21 mouse cellular contexts compared by ENCODE assay signal in genomic region chr7:27549597-27549996, GRCm38 (mm10). TPM values are rescaled to one million over a fixed set of nuclear protein-coding genes. Genes with fewer than 3 reads are reported as not detected.
A peak's percentile ranks its signal among the peaks of the same experiment; 100 is the strongest.
DNase-seq lines count a peak whose midpoint lies in the region; ATAC-seq and TF ChIP-seq lines count a peak whose summit lies in the region.
"Had no signal": no experiment of that assay in that cellular context is flagged by ENCODE, and none has a peak within 500 bp of the region (broad histone marks: within the 10 kb centered on the region; RNA-seq: fewer than 3 reads in every experiment).

No protein-coding gene starts in this region.

- H3K4me2 ChIP-seq in embryonic facial prominence, embryonic 13.5 days: no peak overlapping the region
- no peak overlapping the region for H3K4me2 ChIP-seq in kidney, embryonic 16.5 days (replicated peaks; ENCODE audit: low read depth, low read length)
- H3K4me2 ChIP-seq: hindbrain, embryonic 13.5 days had no signal

- TF ChIP-seq CTCF in E14TG2a.4 (conservative IDR thresholded peaks at IDR 0.05; ENCODE audit: low read length): no peak

- no peak overlapping the region for H3K27ac ChIP-seq in embryonic facial prominence, embryonic 13.5 days
- no peak overlapping the region for H3K27ac ChIP-seq in embryonic facial prominence, embryonic 10.5 days (replicated peaks)
- peak overlapping the region; percentile 50; the same call in 1 of the 2 replicates for H3K27ac ChIP-seq in kidney, embryonic 16.5 days (ENCODE audit: low read length)
- H3K27ac ChIP-seq in hindbrain, embryonic 10.5 days: no peak overlapping the region
- H3K27ac ChIP-seq: hindbrain, embryonic 13.5 days; hindbrain, postnatal 0 days had no signal

- H3K4me1 ChIP-seq in embryonic facial prominence, embryonic 13.5 days: peaks cover 10% of the 10 kb centered on the region
- peaks cover 14% of the 10 kb centered on the region for H3K4me1 ChIP-seq in embryonic facial prominence, embryonic 10.5 days
- H3K4me1 ChIP-seq in kidney, embryonic 16.5 days (ENCODE audit: insufficient read depth, low read length): peaks cover 19% of the 10 kb centered on the region
- peaks cover 65% of the 10 kb centered on the region for H3K4me1 ChIP-seq in E14TG2a.4 (replicated peaks; ENCODE audit: low read depth, low read length)
- peaks cover 22% of the 10 kb centered on the region for H3K4me1 ChIP-seq in hindbrain, embryonic 10.5 days (replicated peaks)

- H3K9me3 ChIP-seq in embryonic facial prominence, embryonic 13.5 days: no peaks in the 10 kb centered on the region
- no peaks in the 10 kb centered on the region for H3K9me3 ChIP-seq in embryonic facial prominence, embryonic 10.5 days
- H3K9me3 ChIP-seq in kidney, embryonic 16.5 days (ENCODE audit: low read length): no peaks in the 10 kb centered on the region
- H3K9me3 ChIP-seq in E14TG2a.4 (ENCODE audit: low read length): no peaks in the 10 kb centered on the region
- no peaks in the 10 kb centered on the region for H3K9me3 ChIP-seq in hindbrain, embryonic 10.5 days
- H3K9me3 ChIP-seq: G1E; hindbrain, embryonic 13.5 days had no signal

- no peaks in the 10 kb centered on the region for H3K36me3 ChIP-seq in embryonic facial prominence, embryonic 13.5 days
- no peaks in the 10 kb centered on the region for H3K36me3 ChIP-seq in embryonic facial prominence, embryonic 10.5 days (replicated peaks)
- H3K36me3 ChIP-seq in kidney, embryonic 16.5 days (ENCODE audit: insufficient read depth, low read length): no peaks in the 10 kb centered on the region
- H3K36me3 ChIP-seq in E14TG2a.4 (ENCODE audit: insufficient read depth, low read length): peaks cover 29% of the 10 kb centered on the region
- no peaks in the 10 kb centered on the region for H3K36me3 ChIP-seq in hindbrain, embryonic 10.5 days
- H3K36me3 ChIP-seq: hindbrain, embryonic 13.5 days had no signal

- DNase-seq in embryonic facial prominence, embryonic 10.5 days (ENCODE audit: low spot score): no peak
- DNase-seq in kidney, adult 18-20 months: no peak
- peak; percentile 98 for DNase-seq in R1 (ENCODE audit: low read depth, low spot score)
- DNase-seq in right cerebral cortex, adult 18-20 months: no peak
- no peak for DNase-seq in hindbrain, embryonic 10.5 days (ENCODE audit: low spot score)
- DNase-seq: adrenal gland, adult 2 months; adrenal gland, postnatal 25 days; B cell, adult 2 months; cerebellum, adult 18-20 months; cerebellum, postnatal 10 days; gastrocnemius, postnatal 25 days; heart, postnatal 10 days; heart, postnatal 4 days had no signal

- H3K9ac ChIP-seq in embryonic facial prominence, embryonic 13.5 days: 0 out of 2 replicates have a peak overlapping the region, but pooled peaks have one; percentile 21
- 0 out of 2 replicates have a peak overlapping the region, but pooled peaks have one; percentile 31 for H3K9ac ChIP-seq in kidney, embryonic 16.5 days (replicated peaks; ENCODE audit: low read length)
- H3K9ac ChIP-seq: hindbrain, embryonic 13.5 days had no signal

- ATAC-seq in embryonic facial prominence, embryonic 13.5 days (ENCODE audit: insufficient number of reproducible peaks, insufficient read depth, low FRiP score, low TSS enrichment, low read depth): no peak
- ATAC-seq in kidney, embryonic 16.5 days (ENCODE audit: low FRiP score, low TSS enrichment): no peak
- ATAC-seq: CD4-positive, CD25-positive, alpha-beta regulatory T cell, adult 4 months; forebrain, embryonic 16.5 days; hindbrain, postnatal 0 days had no signal

- H3K4me3 ChIP-seq in embryonic facial prominence, embryonic 13.5 days: no peak overlapping the region
- no peak overlapping the region for H3K4me3 ChIP-seq in embryonic facial prominence, embryonic 10.5 days
- no peak overlapping the region for H3K4me3 ChIP-seq in kidney, embryonic 16.5 days (ENCODE audit: low read length)
- H3K4me3 ChIP-seq in E14TG2a.4 (replicated peaks; ENCODE audit: low read length): peak overlapping the region; percentile 43
- no peak overlapping the region for H3K4me3 ChIP-seq in hindbrain, embryonic 10.5 days
- H3K4me3 ChIP-seq: hindbrain, embryonic 13.5 days had no signal

- no peaks in the 10 kb centered on the region for H3K27me3 ChIP-seq in embryonic facial prominence, embryonic 13.5 days
- H3K27me3 ChIP-seq in embryonic facial prominence, embryonic 10.5 days (replicated peaks; ENCODE audit: low read depth, poor library complexity, severe bottlenecking): no peaks in the 10 kb centered on the region
- no peaks in the 10 kb centered on the region for H3K27me3 ChIP-seq in kidney, embryonic 16.5 days (ENCODE audit: insufficient read depth, low read length)
- no peaks in the 10 kb centered on the region for H3K27me3 ChIP-seq in E14TG2a.4 (ENCODE audit: insufficient read depth, low read length)
- no peaks in the 10 kb centered on the region for H3K27me3 ChIP-seq in hindbrain, embryonic 10.5 days (ENCODE audit: insufficient read depth, poor library complexity, severe bottlenecking)
- H3K27me3 ChIP-seq: hindbrain, embryonic 13.5 days had no signal

- 67% methylated on average over 6 of the region's 6 CpGs for WGBS in embryonic facial prominence, embryonic 13.5 days
- WGBS in embryonic facial prominence, embryonic 10.5 days: 80% methylated on average over 6 of the region's 6 CpGs
- 68% methylated on average over 6 of the region's 6 CpGs for WGBS in kidney, embryonic 16.5 days
- WGBS in hindbrain, embryonic 10.5 days: 73% methylated on average over 6 of the region's 6 CpGs

RNA-seq across cellular contexts. Expression of gene Pld3, which starts 3.4 kb away (rescaled TPM):
- polyA plus RNA-seq in embryonic facial prominence, embryonic 13.5 days (2015; fragmentation: Nextera tagmentation; extraction: Ambion mirVana): 76.5 and 81.8 TPM in 2 replicates
- polyA plus RNA-seq in embryonic facial prominence, embryonic 10.5 days (2016; fragmentation: Nextera tagmentation; extraction: Ambion mirVana): 40.5 and 41.4 TPM in 2 replicates
- 121 and 122 TPM in 2 replicates for polyA plus RNA-seq in kidney, embryonic 16.5 days (2015; fragmentation: Nextera tagmentation; extraction: Ambion mirVana)
- 55.7 and 73.2 TPM in 2 replicates for polyA plus RNA-seq in hindbrain, embryonic 10.5 days (2016; fragmentation: Nextera tagmentation; extraction: Ambion mirVana)

RNA-seq across cellular contexts. Expression of gene 2310022A10Rik, which starts 3.4 kb away (rescaled TPM):
- 31.3 and 32.8 TPM in 2 replicates for polyA plus RNA-seq in embryonic facial prominence, embryonic 13.5 days (2015; fragmentation: Nextera tagmentation; extraction: Ambion mirVana)
- 40.8 and 41.1 TPM in 2 replicates for polyA plus RNA-seq in embryonic facial prominence, embryonic 10.5 days (2016; fragmentation: Nextera tagmentation; extraction: Ambion mirVana)
- 25.1 and 30.4 TPM in 2 replicates for polyA plus RNA-seq in kidney, embryonic 16.5 days (2015; fragmentation: Nextera tagmentation; extraction: Ambion mirVana)
- 36.3 and 39.3 TPM in 2 replicates for polyA plus RNA-seq in hindbrain, embryonic 10.5 days (2016; fragmentation: Nextera tagmentation; extraction: Ambion mirVana)

RNA-seq across cellular contexts. Expression of gene Hipk4, which starts 26.5 kb away (rescaled TPM):
- polyA plus RNA-seq in embryonic facial prominence, embryonic 13.5 days (2015; fragmentation: Nextera tagmentation; extraction: Ambion mirVana): 0.92 and 1.1 TPM in 2 replicates
- 0.45 and 0.60 TPM in 2 replicates for polyA plus RNA-seq in embryonic facial prominence, embryonic 10.5 days (2016; fragmentation: Nextera tagmentation; extraction: Ambion mirVana)
- polyA plus RNA-seq in kidney, embryonic 16.5 days (2015; fragmentation: Nextera tagmentation; extraction: Ambion mirVana): 0.70 and 0.73 TPM in 2 replicates
- polyA plus RNA-seq in hindbrain, embryonic 10.5 days (2016; fragmentation: Nextera tagmentation; extraction: Ambion mirVana): 0.57 and 0.94 TPM in 2 replicates

RNA-seq across cellular contexts. Expression of gene Akt2, which starts 41.8 kb away (rescaled TPM):
- polyA plus RNA-seq in embryonic facial prominence, embryonic 13.5 days (2015; fragmentation: Nextera tagmentation; extraction: Ambion mirVana): 103 and 106 TPM in 2 replicates
- 95.3 and 101 TPM in 2 replicates for polyA plus RNA-seq in embryonic facial prominence, embryonic 10.5 days (2016; fragmentation: Nextera tagmentation; extraction: Ambion mirVana)
- polyA plus RNA-seq in kidney, embryonic 16.5 days (2015; fragmentation: Nextera tagmentation; extraction: Ambion mirVana): 110 and 112 TPM in 2 replicates
- 89.0 and 93.5 TPM in 2 replicates for polyA plus RNA-seq in hindbrain, embryonic 10.5 days (2016; fragmentation: Nextera tagmentation; extraction: Ambion mirVana)

RNA-seq across cellular contexts. Expression of gene Prx, which starts 50.5 kb away (rescaled TPM):
- polyA plus RNA-seq in embryonic facial prominence, embryonic 13.5 days (2015; fragmentation: Nextera tagmentation; extraction: Ambion mirVana): 5.8 and 6.3 TPM in 2 replicates
- polyA plus RNA-seq in embryonic facial prominence, embryonic 10.5 days (2016; fragmentation: Nextera tagmentation; extraction: Ambion mirVana): 3.8 and 4.2 TPM in 2 replicates
- 4.9 and 5.1 TPM in 2 replicates for polyA plus RNA-seq in kidney, embryonic 16.5 days (2015; fragmentation: Nextera tagmentation; extraction: Ambion mirVana)
- polyA plus RNA-seq in hindbrain, embryonic 10.5 days (2016; fragmentation: Nextera tagmentation; extraction: Ambion mirVana): 2.5 and 3.4 TPM in 2 replicates
